Mouse (Mus musculus) hematopoietic stem cell, adult 5-6 weeks (primary cell): ENCODE results near the gene Il17d. TPM values are rescaled to one million over a fixed set of nuclear protein-coding genes. Genes with fewer than 3 reads are reported as not detected.

Experiments
- ATAC-seq, 2 experiments: fragments of 125-278 bp in 1 of 2; replicated peaks in 1 of 2; 2 replicates each; pipeline ENCODE4 v1.8.0; 2016 to 2017; ENCODE audit warnings: inconsistent platforms in 2 of 2, mild to moderate bottlenecking in 2 of 2, moderate number of reproducible peaks in 2 of 2, low read depth in 1 of 2, moderate TSS enrichment in 1 of 2; ENCODE audit not compliant: low FRiP score in 2 of 2, poor library complexity in 2 of 2, severe bottlenecking in 2 of 2, insufficient read depth in 1 of 2, low TSS enrichment in 1 of 2
- total RNA-seq: library from RNA; stranded (forward); fragments of 172-1452, 232-1000 nt; gene quantifications from 2 replicates; pipeline ENCODE4 v1.2.3, GENCODE M21; 2017

The Il17d gene
- total RNA-seq, result not detected in 2 replicates

DNA sequence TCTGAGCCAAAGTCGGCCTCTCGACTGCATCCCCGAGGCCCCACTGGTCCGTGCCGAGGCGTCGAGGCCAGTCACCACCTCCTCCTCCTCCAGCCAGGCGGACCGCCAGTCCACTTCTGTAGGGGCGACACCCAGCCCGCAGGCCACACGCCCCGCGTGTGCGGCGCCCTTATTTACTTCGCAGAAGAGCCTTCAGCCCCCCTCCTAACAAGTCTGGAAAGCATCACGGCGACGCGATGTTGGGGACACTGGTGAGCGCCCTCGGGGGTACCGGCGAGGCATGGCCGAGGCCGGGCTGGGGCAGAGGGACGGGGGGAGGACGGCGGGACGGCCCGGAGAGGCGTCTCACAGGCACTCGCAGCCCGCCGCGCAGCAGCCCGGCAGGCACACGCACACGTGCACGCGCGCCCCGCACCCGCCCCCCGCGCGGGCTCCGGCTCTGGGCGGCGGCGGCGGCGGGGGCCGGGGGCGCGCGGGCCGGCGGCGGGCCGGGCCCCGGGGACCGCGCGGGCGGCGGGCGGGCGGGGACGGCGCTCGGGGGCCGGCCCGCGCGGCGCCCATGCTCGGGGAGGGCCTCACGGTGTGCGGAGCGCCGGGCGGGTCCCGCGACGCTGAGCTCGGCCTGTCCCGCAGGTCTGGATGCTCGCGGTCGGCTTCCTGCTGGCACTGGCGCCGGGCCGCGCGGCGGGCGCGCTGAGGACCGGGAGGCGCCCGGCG, at the start of gene Il17d:
TSS of gene Il17d (plus strand) at position 107 of the 717 bp plus-strand sequence.
- ATAC-seq, result 0 out of 4 replicates have a peak, but pooled peaks have one; percentile 12 to 15

- ATAC-seq, result no peak
Observed at GRCm38 (mm10) chr14:57475057-57475456, 49.5 kb upstream of the Il17d start.

DNA sequence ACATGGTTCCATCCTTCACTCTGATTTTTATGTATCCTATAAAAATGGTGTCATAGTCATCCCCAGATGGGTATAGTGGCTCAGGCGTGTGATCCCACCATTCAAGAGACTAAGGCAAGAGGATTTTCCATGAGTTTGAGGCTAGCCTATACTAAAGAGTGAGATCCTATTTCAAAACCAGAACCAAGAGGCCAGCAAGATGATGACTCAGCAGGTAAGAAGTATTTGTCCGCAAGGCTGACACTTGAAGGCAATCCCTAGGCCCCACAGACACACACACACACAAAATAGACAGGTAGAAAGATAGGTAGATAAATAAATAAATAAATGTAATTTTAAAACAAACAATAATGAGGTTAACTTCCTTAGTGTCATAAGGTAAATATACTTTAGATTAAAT, 42.3 kb upstream of the Il17d start:
- no peak for ATAC-seq

DNA sequence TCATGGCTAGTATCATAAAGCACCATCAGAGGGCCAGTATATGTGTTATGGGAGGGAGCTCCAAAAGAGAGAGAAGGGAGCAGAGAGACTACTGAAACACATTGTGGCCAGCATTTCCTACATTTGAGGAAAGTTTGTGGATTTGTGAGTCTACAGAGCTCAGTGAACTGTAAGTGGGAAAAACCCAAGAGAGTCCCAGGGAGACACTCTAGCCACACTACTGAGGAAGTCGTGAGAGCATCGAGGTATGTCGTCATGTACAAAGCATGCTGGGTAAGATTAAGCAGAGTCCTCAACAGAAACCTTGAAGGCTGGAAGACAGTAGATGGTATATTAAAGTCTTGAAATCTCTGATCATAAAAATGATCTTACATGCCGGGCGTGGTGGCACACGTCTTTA, 40.4 kb upstream of the Il17d start:
- ATAC-seq, result no peak

- ATAC-seq, result no peak
Observed at GRCm38 (mm10) chr14:57489696-57490095, 34.9 kb upstream of the Il17d start.

GRCm38 (mm10) chr14:57493840-57494239, 30.7 kb upstream of the Il17d start:
- no peak for ATAC-seq

DNA sequence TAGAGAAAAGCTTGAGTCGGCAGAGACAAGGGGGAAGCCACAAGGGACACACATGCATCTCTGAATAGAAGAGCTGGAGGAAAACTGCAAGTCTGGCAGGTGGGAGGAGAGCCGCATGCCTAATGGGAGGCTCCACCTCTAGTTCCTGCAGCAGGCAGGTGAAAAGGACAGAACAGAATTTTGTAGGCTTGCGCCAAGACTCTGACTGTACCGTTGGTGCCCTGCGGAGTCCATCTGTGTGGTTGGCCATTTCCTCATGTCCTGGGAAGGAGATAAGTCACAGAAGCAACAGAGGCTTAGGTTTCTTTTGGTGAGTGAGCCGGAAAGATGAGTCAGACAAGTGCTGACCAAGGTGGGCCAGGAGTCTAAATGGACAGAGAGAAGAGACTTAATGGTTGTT, 20.8 kb upstream of the Il17d start:
- ATAC-seq, result no peak

DNA sequence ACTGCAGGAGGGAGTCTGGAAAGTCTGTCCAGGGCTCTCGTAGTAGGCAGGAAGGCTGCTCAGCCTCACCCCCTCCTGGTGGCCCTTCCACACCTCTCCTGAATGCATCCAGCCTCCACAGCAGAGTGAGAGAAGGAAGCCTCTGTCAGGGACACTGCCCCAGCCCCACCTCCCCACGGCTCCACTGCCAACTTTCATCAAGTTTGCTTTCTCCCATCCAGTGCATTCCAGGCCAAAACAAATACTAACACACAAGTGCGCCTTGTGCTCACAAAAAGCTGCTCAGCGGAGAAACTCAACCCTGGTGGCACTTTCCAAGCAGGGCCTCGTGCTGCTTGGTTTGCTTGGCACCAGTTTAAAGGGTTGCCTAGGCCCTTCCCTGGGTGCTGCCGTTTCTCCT, 15.0 kb upstream of the Il17d start:
- ATAC-seq, result no peak

DNA sequence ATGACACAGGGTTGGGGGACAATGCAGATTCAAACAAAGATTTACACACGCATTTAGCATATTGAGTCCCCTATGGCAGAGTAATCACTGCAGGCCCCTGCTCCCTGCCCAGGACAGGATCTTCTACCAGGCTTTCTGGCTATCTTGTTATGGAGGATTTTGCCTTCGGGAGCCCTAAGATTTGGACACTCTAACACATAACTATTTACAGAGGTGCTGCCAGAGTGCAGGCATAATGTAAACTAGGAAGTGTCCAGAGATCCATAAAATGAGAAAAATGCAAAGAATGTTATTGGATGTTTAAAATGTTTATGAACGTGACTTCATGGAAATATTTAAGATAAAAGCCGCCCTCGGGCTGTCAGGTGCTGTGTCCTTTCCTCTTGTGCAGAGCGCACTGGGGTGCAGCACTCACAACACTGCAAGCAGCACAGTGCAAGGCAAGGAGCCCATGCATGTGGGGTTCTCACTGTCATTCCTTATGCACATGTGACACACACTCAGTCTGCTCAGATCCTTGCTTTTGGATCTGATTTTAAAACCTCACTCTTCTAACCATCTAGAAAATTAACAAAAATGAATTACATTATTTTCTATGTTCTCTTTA, 9.3 kb upstream of the Il17d start:
- no peak for ATAC-seq

DNA sequence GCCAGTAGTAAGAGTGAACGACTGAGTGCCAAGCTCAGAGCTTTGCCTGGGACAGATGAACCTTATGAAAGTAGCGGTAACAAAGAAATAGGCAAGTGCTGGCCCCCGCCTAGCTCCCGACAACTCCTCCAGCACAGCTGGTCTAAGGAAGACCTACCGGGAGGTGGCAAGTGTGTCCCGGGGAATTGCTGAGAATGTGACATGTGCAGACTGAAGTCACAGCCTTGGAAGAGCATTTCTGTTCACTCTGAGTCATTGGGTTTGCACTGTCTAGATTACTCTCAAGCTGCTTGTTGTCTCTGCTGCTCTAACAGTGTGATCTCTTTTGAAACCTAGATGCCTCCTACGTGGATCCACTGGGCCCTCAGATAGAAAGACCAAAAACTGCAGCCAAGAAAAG, 7.6 kb upstream of the Il17d start:
- ATAC-seq, result no peak

GRCm38 (mm10) chr14:57523762-57524161, 815 bp upstream of the Il17d start:
- no peak for ATAC-seq

DNA sequence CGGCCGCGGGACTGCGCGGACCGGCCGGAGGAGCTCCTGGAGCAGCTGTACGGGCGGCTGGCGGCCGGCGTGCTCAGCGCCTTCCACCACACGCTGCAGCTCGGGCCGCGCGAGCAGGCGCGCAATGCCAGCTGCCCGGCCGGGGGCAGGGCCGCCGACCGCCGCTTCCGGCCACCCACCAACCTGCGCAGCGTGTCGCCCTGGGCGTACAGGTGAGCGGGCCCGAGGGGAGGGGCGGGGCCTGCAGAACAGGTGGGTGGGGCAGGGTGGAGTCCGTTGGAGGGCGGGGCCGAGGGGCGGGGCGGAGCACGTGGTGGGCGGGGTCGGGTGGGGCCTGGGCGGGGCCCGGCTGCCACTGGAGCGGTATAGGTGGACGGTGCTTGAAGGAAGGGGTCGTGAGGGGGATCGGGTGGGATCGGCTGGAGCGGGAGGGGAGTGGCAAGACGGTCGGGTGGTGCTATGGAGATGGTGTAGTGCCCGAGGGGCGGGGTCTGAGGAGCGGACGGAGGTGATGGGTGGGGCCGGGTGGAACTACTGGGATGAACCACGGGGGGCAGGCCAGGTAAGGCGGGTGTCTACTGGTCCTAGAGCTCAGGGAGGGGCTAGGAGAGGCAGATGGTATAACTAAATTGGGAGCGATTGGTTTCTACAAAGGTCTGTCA, 942 bp downstream of the Il17d start:
- ATAC-seq, result peak; percentile 28 to 54; a peak in 2 of 4 replicates

DNA sequence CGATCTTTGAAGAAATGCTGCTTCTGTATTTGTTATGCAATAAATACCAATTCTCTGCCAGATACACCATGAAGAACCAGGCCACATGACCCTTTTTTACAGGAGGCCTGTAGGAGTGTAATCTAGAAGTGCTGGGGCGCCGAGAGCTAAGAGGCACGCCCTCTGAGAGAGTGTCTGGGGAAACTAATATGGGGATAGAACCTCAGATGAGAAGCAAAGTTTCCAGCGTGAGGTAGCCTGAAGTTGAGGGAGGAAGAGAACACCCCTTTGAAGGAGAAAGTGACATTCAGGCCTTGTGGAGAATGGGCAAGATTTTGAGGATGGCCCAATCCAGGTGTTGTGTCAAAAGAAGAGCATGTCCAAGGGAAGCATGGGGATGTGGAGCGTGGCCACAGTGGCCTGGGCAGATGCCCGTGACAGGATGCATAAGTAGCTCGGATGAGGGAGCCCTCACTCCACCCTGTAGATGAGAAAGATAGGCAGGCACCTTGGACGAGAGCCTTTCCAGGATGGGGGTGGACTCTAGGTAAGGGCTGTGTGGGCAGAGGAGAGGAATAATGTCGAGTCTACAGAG, 1.6 kb downstream of the Il17d start:
- no peak; a peak in 1 of 4 replicates for ATAC-seq

- peak; percentile 44 to 47; a peak in 3 of 4 replicates for ATAC-seq
Observed at GRCm38 (mm10) chr14:57527122-57527521, 2.5 kb downstream of the Il17d start.

GRCm38 (mm10) chr14:57527598-57527997, 3.0 kb downstream of the Il17d start:
- ATAC-seq, result no peak

DNA sequence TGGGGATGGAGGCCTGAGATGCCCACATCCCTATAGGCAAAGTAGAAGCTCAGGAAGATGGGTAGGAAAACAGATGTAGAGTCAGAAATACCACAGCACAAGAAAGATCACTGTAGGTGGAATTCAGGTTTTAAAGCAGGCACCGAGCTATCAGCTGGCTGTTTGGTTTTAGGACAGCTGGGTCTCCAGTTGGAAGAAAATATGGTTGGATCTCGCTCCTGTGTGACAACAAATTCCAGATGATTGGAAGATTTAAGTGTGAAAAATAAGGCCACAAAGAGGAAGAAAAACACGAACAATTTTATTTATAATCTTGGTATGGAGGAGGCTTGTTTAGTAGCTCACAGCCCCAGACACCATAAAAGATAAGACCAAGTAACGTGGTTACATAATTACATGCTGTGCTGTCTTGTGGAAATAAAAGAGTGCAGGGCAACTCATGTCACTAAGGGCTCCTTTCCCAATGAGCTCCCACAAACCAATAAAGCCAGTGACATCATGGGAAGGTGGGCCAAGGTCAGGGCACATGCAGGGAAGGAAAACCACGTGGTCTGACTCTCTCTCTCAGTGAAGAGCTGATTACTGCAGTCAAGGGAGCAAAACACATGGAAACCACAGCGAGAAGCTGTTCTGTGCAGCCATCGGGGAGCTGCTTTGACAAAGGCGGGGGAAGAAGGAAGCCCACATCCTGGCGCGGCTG, 4.7 kb downstream of the Il17d start:
- peak in 1 of 2 experiments; percentile 14; a peak in 1 of 4 replicates for ATAC-seq

DNA sequence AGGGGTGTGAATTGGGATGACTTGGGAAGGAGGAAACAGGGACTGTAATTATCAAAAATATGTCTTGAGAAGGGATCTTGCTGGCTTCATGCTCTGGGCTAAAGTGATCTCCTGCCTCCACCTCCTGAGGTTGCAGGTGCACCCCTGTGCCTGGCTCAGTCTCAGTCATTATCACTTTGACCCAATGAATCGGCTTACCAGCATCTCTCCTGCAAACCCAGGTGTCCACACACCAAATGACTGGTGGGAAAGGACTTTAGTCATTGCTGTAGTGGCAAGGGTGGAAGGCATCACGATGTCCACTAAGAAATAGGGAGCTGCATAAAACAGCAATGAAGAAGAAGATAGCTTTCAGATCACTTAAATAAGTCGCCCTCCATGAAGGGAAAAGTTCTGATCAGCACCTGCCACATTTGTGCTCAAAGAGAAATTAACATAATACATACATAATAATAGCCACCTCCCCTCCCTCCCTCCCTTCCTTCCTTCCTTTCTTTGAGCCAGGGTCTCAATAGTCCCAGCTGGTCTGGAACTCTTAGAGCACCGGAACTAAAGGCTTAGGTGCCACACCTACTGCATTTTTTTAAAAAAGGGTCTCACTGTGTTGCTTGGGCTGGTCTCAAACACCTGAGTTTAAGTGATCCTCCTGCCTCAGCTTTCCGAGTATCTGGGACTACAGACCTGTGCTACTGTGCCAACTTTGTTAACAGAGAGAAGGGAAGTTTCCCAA, 5.4 kb downstream of the Il17d start:
- ATAC-seq, result no peak
